Mouse (Mus musculus): Measurements from ENCODE around the gene Olfr685. TPM values are rescaled to one million over a fixed set of nuclear protein-coding genes. Genes with fewer than 3 reads are reported as not detected.

Olfr685 gene
- total RNA-seq (2014; rRNA removed): 0.52 TPM in 1 of 2 replicates, not detected in the other
- polyA plus RNA-seq (2015; fragmentation: Nextera tagmentation; extraction: Ambion mirVana): not detected in 2 replicates

- Histone ChIP-seq H3K27me3 (ENCODE audit: insufficient read depth, low read length) (no peaks in the 10 kb centered on the region), H3K4me2 (ENCODE audit: low read depth, low read length) (no peak within 1 kb of the TSS), H3K36me3 (ENCODE audit: insufficient read depth, low read length) (no peaks in the 10 kb centered on the region), H3K27ac (no peak within 1 kb of the TSS), H3K9ac (replicated peaks; ENCODE audit: low read length) (no peak within 1 kb of the TSS), H3K4me1 (ENCODE audit: insufficient read depth, low read length) (no peaks in the 10 kb centered on the region), H3K4me3 (ENCODE audit: low read length) (no peak within 1 kb of the TSS), H3K9me3 (ENCODE audit: low read length) (no peaks in the 10 kb centered on the region)
- 95% methylated on average over 1 of the region's 1 CpGs for WGBS
- no peak for TF ChIP-seq CTCF (IDR thresholded peaks at IDR 0.05; ENCODE audit: low read depth)
- ATAC-seq (no peak), DNase-seq (ENCODE audit: low spot score) (no peak)
These were observed at the start of gene Olfr685 for GRCm38 (mm10) chr7:105185912-105186311. TSS of gene Olfr685 (minus strand) at chr7:105186012.

- Histone ChIP-seq H3K4me1 (ENCODE audit: insufficient read depth, low read length) (no peaks in the 10 kb centered on the region), H3K9ac (replicated peaks; ENCODE audit: low read length) (no peak overlapping the region), H3K4me2 (ENCODE audit: low read depth, low read length) (no peak overlapping the region), H3K27me3 (ENCODE audit: insufficient read depth, low read length) (no peaks in the 10 kb centered on the region), H3K9me3 (ENCODE audit: low read length) (no peaks in the 10 kb centered on the region), H3K36me3 (ENCODE audit: insufficient read depth, low read length) (no peaks in the 10 kb centered on the region), H3K27ac (no peak overlapping the region), H3K4me3 (ENCODE audit: low read length) (no peak overlapping the region)
- no peak for DNase-seq (ENCODE audit: low spot score)
- TF ChIP-seq CTCF (IDR thresholded peaks at IDR 0.05; ENCODE audit: low read depth): no peak
- WGBS: 91% methylated on average over 2 of the region's 2 CpGs
- ATAC-seq: no peak
These were observed 43.6 kb upstream of the Olfr685 start for GRCm38 (mm10) chr7:105229386-105229785.

- Histone ChIP-seq H3K9me3 (ENCODE audit: low read length) (no peaks in the 10 kb centered on the region), H3K27ac (no peak overlapping the region), H3K27me3 (ENCODE audit: insufficient read depth, low read length) (no peaks in the 10 kb centered on the region), H3K36me3 (ENCODE audit: insufficient read depth, low read length) (no peaks in the 10 kb centered on the region), H3K4me2 (ENCODE audit: low read depth, low read length) (no peak overlapping the region), H3K4me1 (ENCODE audit: insufficient read depth, low read length) (no peaks in the 10 kb centered on the region), H3K9ac (replicated peaks; ENCODE audit: low read length) (no peak overlapping the region), H3K4me3 (ENCODE audit: low read length) (no peak overlapping the region)
- ATAC-seq (no peak), DNase-seq (ENCODE audit: low spot score) (no peak)
- no peak for TF ChIP-seq CTCF (IDR thresholded peaks at IDR 0.05; ENCODE audit: low read depth)
- WGBS: 87% methylated on average over 1 of the region's 1 CpGs
These were observed 42.3 kb upstream of the Olfr685 start for GRCm38 (mm10) chr7:105228138-105228537.

- Histone ChIP-seq H3K27ac (no peak overlapping the region), H3K36me3 (ENCODE audit: insufficient read depth, low read length) (no peaks in the 10 kb centered on the region), H3K4me2 (ENCODE audit: low read depth, low read length) (no peak overlapping the region), H3K9ac (replicated peaks; ENCODE audit: low read length) (no peak overlapping the region), H3K4me3 (ENCODE audit: low read length) (no peak overlapping the region), H3K27me3 (ENCODE audit: insufficient read depth, low read length) (no peaks in the 10 kb centered on the region), H3K9me3 (ENCODE audit: low read length) (no peaks in the 10 kb centered on the region), H3K4me1 (ENCODE audit: insufficient read depth, low read length) (no peaks in the 10 kb centered on the region)
- ATAC-seq: no peak
- no peak for DNase-seq (ENCODE audit: low spot score)
- TF ChIP-seq CTCF (IDR thresholded peaks at IDR 0.05; ENCODE audit: low read depth): no peak
These were observed 40.9 kb upstream of the Olfr685 start for GRCm38 (mm10) chr7:105226703-105227102.

GRCm38 (mm10) chr7:105226072-105226471 lies 40.3 kb upstream of the Olfr685 start:
- no peaks in the 10 kb centered on the region for H3K9me3 ChIP-seq (ENCODE audit: low read length)
- H3K4me2 ChIP-seq (ENCODE audit: low read depth, low read length): no peak overlapping the region
- H3K27me3 ChIP-seq (ENCODE audit: insufficient read depth, low read length): no peaks in the 10 kb centered on the region
- no peak overlapping the region for H3K4me3 ChIP-seq (ENCODE audit: low read length)
- peak; percentile 24; the same call in 1 of the 2 replicates for ATAC-seq
- no peaks in the 10 kb centered on the region for H3K36me3 ChIP-seq (ENCODE audit: insufficient read depth, low read length)
- no peak overlapping the region for H3K9ac ChIP-seq (replicated peaks; ENCODE audit: low read length)
- peak; percentile 20 for DNase-seq (ENCODE audit: low spot score)
- peak; percentile 30; the same call in 1 of the 2 replicates for TF ChIP-seq CTCF (IDR thresholded peaks at IDR 0.05; ENCODE audit: low read depth)
- no peak overlapping the region for H3K27ac ChIP-seq
- H3K4me1 ChIP-seq (ENCODE audit: insufficient read depth, low read length): no peaks in the 10 kb centered on the region

- Histone ChIP-seq H3K4me3 (ENCODE audit: low read length) (no peak overlapping the region), H3K36me3 (ENCODE audit: insufficient read depth, low read length) (no peaks in the 10 kb centered on the region), H3K4me1 (ENCODE audit: insufficient read depth, low read length) (no peaks in the 10 kb centered on the region), H3K9me3 (ENCODE audit: low read length) (no peaks in the 10 kb centered on the region), H3K4me2 (ENCODE audit: low read depth, low read length) (no peak overlapping the region), H3K9ac (replicated peaks; ENCODE audit: low read length) (no peak overlapping the region), H3K27me3 (ENCODE audit: insufficient read depth, low read length) (no peaks in the 10 kb centered on the region), H3K27ac (no peak overlapping the region)
- DNase-seq (ENCODE audit: low spot score) (no peak), ATAC-seq (no peak)
- WGBS: 84% methylated on average over 4 of the region's 4 CpGs
- TF ChIP-seq CTCF (IDR thresholded peaks at IDR 0.05; ENCODE audit: low read depth): no peak
These were observed 32.5 kb upstream of the Olfr685 start for GRCm38 (mm10) chr7:105218281-105218680.

DNA sequence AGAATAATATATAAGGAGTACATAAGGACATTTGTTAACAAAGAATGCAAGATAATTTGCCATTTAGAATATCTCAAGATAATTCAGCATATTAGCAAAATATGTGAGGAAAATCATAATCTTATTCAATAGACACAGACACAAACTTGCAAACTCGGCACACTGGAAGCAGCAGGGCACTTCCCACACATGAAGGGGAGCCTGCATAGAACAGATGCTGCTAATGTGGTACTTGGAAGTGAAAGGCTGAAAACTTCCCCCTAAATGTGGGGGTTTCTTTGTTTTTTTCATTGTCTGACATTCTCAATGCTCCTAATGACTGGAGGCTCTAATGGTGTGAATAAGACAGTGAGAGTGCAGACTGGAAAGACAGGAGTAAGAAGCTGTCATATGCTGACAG lies 28.9 kb upstream of the Olfr685 start:
- no peak for TF ChIP-seq CTCF (IDR thresholded peaks at IDR 0.05; ENCODE audit: low read depth)
- Histone ChIP-seq H3K4me2 (ENCODE audit: low read depth, low read length) (no peak overlapping the region), H3K4me1 (ENCODE audit: insufficient read depth, low read length) (no peaks in the 10 kb centered on the region), H3K9me3 (ENCODE audit: low read length) (no peaks in the 10 kb centered on the region), H3K27me3 (ENCODE audit: insufficient read depth, low read length) (no peaks in the 10 kb centered on the region), H3K36me3 (ENCODE audit: insufficient read depth, low read length) (no peaks in the 10 kb centered on the region), H3K9ac (replicated peaks; ENCODE audit: low read length) (no peak overlapping the region), H3K27ac (no peak overlapping the region), H3K4me3 (ENCODE audit: low read length) (no peak overlapping the region)
- WGBS: 31% methylated on average over 1 of the region's 1 CpGs
- no peak for ATAC-seq
- DNase-seq (ENCODE audit: low spot score): no peak

Measured in hindbrain, postnatal 0 days (tissue).